In the genomic region with DNA sequence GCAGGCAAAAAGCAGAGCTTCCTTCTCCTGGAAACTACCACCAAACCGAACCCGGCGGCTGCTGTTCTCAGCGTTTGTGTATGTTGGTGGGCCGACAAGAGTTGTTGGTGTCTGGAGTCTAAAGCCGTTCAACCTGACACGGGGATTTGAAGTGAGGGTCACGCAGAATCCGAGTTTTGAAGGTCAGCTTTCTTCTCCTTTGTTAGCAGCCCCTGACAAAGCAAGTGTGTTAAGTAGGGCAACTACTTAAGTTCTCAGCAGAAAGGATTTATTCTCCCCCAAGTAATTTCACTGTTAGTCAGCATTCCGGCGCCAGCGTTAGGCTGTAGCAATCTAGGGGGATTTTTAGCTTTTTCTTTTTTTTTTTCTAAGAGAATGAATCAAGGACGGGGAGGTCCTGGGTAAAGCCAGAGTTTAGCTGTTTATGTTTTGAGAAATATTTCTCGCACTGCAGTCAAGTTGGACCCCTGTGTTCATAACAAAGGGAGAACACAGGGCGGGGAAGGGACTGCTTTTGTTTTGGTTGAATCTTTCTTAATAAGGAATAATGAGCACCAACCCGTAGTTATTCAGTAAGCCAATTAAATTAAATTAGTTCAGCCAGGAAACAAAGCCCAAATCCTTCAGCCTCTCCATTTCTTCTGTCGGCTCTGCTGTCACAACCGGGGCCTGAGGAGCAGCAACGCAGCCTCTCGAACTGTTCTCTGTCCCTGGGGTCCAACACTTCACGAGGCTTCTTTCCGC, we compare ENCODE assay signal across 13 mouse cellular contexts.
DNase-seq lines count a peak whose midpoint lies in the region; ATAC-seq and TF ChIP-seq lines count a peak whose summit lies in the region.
"Had no signal": no experiment of that assay in that cellular context is flagged by ENCODE, and none has a peak within 500 bp of the region (broad histone marks: within the 10 kb centered on the region; RNA-seq: fewer than 3 reads in every experiment).

No protein-coding gene starts in this region.

- no peak overlapping the region for H3K27ac ChIP-seq in ES-E14 (ENCODE audit: insufficient read depth, low read depth, low read length, poor library complexity, severe bottlenecking)
- no peak overlapping the region for H3K27ac ChIP-seq in forebrain, embryonic 15.5 days (replicated peaks)
- H3K27ac ChIP-seq in midbrain, embryonic 14.5 days (replicated peaks; ENCODE audit: low read depth, low read length): 0 out of 2 replicates have a peak overlapping the region, but pooled peaks have one; percentile 2
- H3K27ac ChIP-seq: kidney, embryonic 15.5 days; left cerebral cortex, adult 2 months; limb, embryonic 13.5 days had no signal

- no peaks in the 10 kb centered on the region; the same call in 1 of the 2 replicates for H3K36me3 ChIP-seq in ES-E14 (ENCODE audit: control insufficient read depth, insufficient read depth, low read length, poor library complexity, severe bottlenecking)
- no peaks in the 10 kb centered on the region for H3K36me3 ChIP-seq in forebrain, embryonic 15.5 days
- H3K36me3 ChIP-seq in midbrain, embryonic 14.5 days (ENCODE audit: control insufficient read depth, insufficient read depth, low read length): no peaks in the 10 kb centered on the region
- H3K36me3 ChIP-seq: kidney, embryonic 15.5 days; limb, embryonic 13.5 days had no signal

- WGBS in forebrain, embryonic 15.5 days: 11% methylated on average over 22 of the region's 22 CpGs
- WGBS in midbrain, embryonic 14.5 days: 44% methylated on average over 22 of the region's 22 CpGs

- peak overlapping the region; percentile 14; the same call in 1 of the 2 replicates for H3K4me2 ChIP-seq in forebrain, embryonic 15.5 days (replicated peaks)
- H3K4me2 ChIP-seq in midbrain, embryonic 14.5 days (ENCODE audit: low read length): no peak overlapping the region
- H3K4me2 ChIP-seq: kidney, embryonic 15.5 days; limb, embryonic 13.5 days had no signal

- TF ChIP-seq POLR2A in brain, embryonic 14.5 days (IDR thresholded peaks at IDR 0.05; ENCODE audit: borderline replicate concordance, extremely low read depth, insufficient read depth, insufficient read length, poor library complexity, severe bottlenecking): no peak

- no peak for ATAC-seq in forebrain, embryonic 15.5 days (replicated peaks)
- ATAC-seq in midbrain, embryonic 14.5 days (ENCODE audit: low FRiP score, low TSS enrichment): no peak
- no peak for ATAC-seq in megakaryocyte progenitor cell, adult 5-6 weeks (replicated peaks; ENCODE audit: poor library complexity)
- ATAC-seq: inflammation-experienced regulatory T-cells, adult 6 months had no signal

- H3K4me1 ChIP-seq in ES-E14 (ENCODE audit: control insufficient read depth in 2 of 2, insufficient read depth in 2 of 2, low read length in 2 of 2, poor library complexity in 1 of 2): peaks cover 0 to 4% of the 10 kb centered on the region in 2 experiments; a peak in 1 of 4 replicates
- H3K4me1 ChIP-seq in forebrain, embryonic 15.5 days: peaks cover 9% of the 10 kb centered on the region
- H3K4me1 ChIP-seq in midbrain, embryonic 14.5 days (ENCODE audit: control insufficient read depth, insufficient read depth, low read length): peaks cover 3% of the 10 kb centered on the region; the same call in 1 of the 2 replicates

- no peak for DNase-seq in ES-E14 (ENCODE audit: low read depth, low spot score)
- DNase-seq in brain, embryonic 14.5 days (ENCODE audit: low read depth): peak; percentile 71
- DNase-seq in midbrain, embryonic 14.5 days: peak; percentile 38
- DNase-seq in adrenal gland, adult 2 months: no peak
- DNase-seq in testis, postnatal 14 days (ENCODE audit: low spot score): no peak
- DNase-seq: cerebellum, postnatal 25 days; lung, postnatal 4 days had no signal

- H3K9ac ChIP-seq in ES-E14 (ENCODE audit: insufficient read depth, low read depth, low read length, poor library complexity, severe bottlenecking): peak overlapping the region; percentile 42; the same call in 1 of the 2 replicates
- no peak overlapping the region for H3K9ac ChIP-seq in forebrain, embryonic 15.5 days (replicated peaks)
- peak overlapping the region; percentile 16; the same call in 1 of the 2 replicates for H3K9ac ChIP-seq in midbrain, embryonic 14.5 days (replicated peaks; ENCODE audit: low read length)
- H3K9ac ChIP-seq: kidney, embryonic 15.5 days; limb, embryonic 13.5 days had no signal

- H3K4me3 ChIP-seq in ES-E14 (ENCODE audit: insufficient read depth in 1 of 2, low read depth in 1 of 2, low read length in 2 of 2, poor library complexity in 1 of 2, severe bottlenecking in 1 of 2): no peak overlapping the region
- 0 out of 2 replicates have a peak overlapping the region, but pooled peaks have one; percentile 5 for H3K4me3 ChIP-seq in forebrain, embryonic 15.5 days
- H3K4me3 ChIP-seq in midbrain, embryonic 14.5 days (replicated peaks; ENCODE audit: low read depth, low read length): no peak overlapping the region
- H3K4me3 ChIP-seq: kidney, embryonic 15.5 days; left cerebral cortex, adult 2 months; limb, embryonic 13.5 days had no signal

- H3K27me3 ChIP-seq in forebrain, embryonic 15.5 days: 0 out of 2 replicates have a peak, but pooled peaks cover 5% of the 10 kb centered on the region
- H3K27me3 ChIP-seq in midbrain, embryonic 14.5 days (ENCODE audit: control insufficient read depth, insufficient read depth, low read length): no peaks in the 10 kb centered on the region
- H3K27me3 ChIP-seq: kidney, embryonic 15.5 days; limb, embryonic 13.5 days had no signal

- no peaks in the 10 kb centered on the region for H3K9me3 ChIP-seq in ES-E14 (ENCODE audit: control insufficient read depth, insufficient read depth, low read depth, low read length)
- H3K9me3 ChIP-seq in forebrain, embryonic 15.5 days: no peaks in the 10 kb centered on the region; the same call in 1 of the 2 replicates
- H3K9me3 ChIP-seq in midbrain, embryonic 14.5 days (ENCODE audit: control insufficient read depth, low read length): no peaks in the 10 kb centered on the region

- no peak for TF ChIP-seq CTCF in brain, embryonic 14.5 days (IDR thresholded peaks at IDR 0.05; ENCODE audit: borderline replicate concordance, extremely low read depth, insufficient read depth, insufficient read length)

- in situ Hi-C loops in ES-E14 (cut with MboI; ENCODE audit: low sequenced_read_pairs in 2 of 2, unreplicated experiment in 2 of 2): no loop called here

TF ChIP-seq in ES-E14, 5 proteins besides CTCF, POLR2A, EP300 and RAD21:
- TF ChIP-seq MAFK (IDR thresholded peaks at IDR 0.05; ENCODE audit: insufficient read depth, low read depth, low read length): no peak
- no peak for TF ChIP-seq ZC3H11A (IDR thresholded peaks at IDR 0.05; ENCODE audit: borderline replicate concordance, low read depth, low read length)
- no peak for TF ChIP-seq CHD2 (IDR thresholded peaks at IDR 0.05; ENCODE audit: low read depth, low read length)
- no peak; the same call in 1 of the 2 replicates for TF ChIP-seq ZNF384 (IDR thresholded peaks at IDR 0.05; ENCODE audit: low read depth, low read length)
- TF ChIP-seq HCFC1 (IDR thresholded peaks at IDR 0.05; ENCODE audit: borderline replicate concordance, insufficient read depth, low read length): no peak

Comparison
In these comparisons a context has a peak if more than half of its experiments do, and no peak if none do; other contexts are left out.
1. DNase-seq: peak in brain, embryonic 14.5 days (single experiment) and midbrain, embryonic 14.5 days (single experiment); none in ES-E14 (single experiment), adrenal gland, adult 2 months (single experiment) and testis, postnatal 14 days (single experiment).